13 mouse cellular contexts compared by ENCODE assay signal in the genomic region with DNA sequence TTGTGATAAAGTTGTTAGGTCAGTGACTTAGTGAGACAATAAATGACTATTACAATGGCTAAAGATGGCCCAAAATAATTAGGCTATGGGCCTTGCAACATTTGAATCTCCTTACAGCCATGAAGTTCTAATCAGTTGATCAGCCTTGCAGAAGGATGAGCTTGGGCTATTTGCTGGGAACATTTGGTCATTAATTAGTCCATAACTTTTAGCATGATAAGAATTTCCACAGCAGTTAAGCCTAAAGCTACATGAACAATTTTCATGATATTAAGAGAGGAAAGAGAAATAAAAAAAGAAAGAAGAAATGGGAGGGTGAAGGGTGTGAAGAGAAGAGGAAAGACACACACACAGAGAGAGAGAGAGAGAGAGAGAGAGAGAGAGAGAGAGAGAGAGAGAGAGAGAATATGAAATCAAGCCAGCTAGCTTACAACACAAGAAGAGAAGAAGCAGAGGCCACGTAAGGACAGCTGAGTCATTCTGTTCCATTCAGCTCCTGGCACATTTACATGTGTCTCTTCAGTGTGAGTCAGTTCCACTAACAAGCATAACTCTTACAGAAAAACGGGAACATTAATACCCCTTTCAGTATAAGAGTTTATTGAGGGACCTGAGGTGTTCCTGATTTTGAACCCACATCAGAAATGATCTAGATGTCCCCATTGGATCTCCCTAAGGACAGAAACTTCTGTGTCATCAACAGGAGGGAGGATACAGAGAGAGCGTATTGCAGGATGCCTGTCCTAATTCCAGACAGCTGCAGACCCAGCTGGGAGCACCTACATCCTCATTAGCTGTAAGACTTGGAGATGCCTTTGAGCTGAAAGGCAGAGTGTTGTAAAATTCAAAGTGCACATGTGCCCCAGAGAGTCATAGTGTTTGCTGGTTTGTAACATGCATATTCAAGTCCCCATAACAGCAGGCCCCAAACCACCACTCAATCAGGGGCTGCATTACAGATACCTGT.
DNase-seq lines count a peak whose midpoint lies in the region; ATAC-seq and TF ChIP-seq lines count a peak whose summit lies in the region.
"Had no signal": no experiment of that assay in that cellular context is flagged by ENCODE, and none has a peak within 500 bp of the region (broad histone marks: within the 10 kb centered on the region; RNA-seq: fewer than 3 reads in every experiment).

No protein-coding gene starts in this region.

- WGBS in kidney, embryonic 14.5 days = 70% methylated on average over 3 of the region's 3 CpGs
- WGBS in kidney, adult 2 months = 59% methylated on average over 3 of the region's 3 CpGs

- H3K36me3 ChIP-seq in kidney, embryonic 14.5 days (ENCODE audit: control insufficient read depth, insufficient read depth, low read length) = no peaks in the 10 kb centered on the region
- no peaks in the 10 kb centered on the region for H3K36me3 ChIP-seq in kidney, adult 2 months (ENCODE audit: control insufficient read depth, insufficient read depth, low read length)
- H3K36me3 ChIP-seq: heart, embryonic 15.5 days; limb, embryonic 13.5 days had no signal

- no peaks in the 10 kb centered on the region for H3K9me3 ChIP-seq in kidney, embryonic 14.5 days (ENCODE audit: control insufficient read depth, low read length)
- H3K9me3 ChIP-seq: heart, embryonic 15.5 days; limb, embryonic 13.5 days had no signal

- peak; percentile 49 to 80 for DNase-seq in adrenal gland, adult (ENCODE audit: inconsistent age in 2 of 2, low spot score in 1 of 2)
- no peak for DNase-seq in adrenal gland, postnatal 4 days (ENCODE audit: low spot score in 2 of 2)
- peak; percentile 71 for DNase-seq in right cerebral cortex, adult 18-20 months
- DNase-seq in right cerebral cortex, postnatal 4 days = no peak
- DNase-seq in heart, postnatal 14 days = peak; percentile 4 to 6
- DNase-seq in right cerebral cortex, postnatal 36 days (ENCODE audit: low spot score in 2 of 2) = peak; percentile 20 to 63
- DNase-seq in kidney, adult 2 months = no peak
- DNase-seq: embryo, embryonic 11 days; thymus, postnatal 4 days had no signal

- TF ChIP-seq CTCF in kidney, adult 2 months (conservative IDR thresholded peaks at IDR 0.05; ENCODE audit: insufficient read depth, insufficient read length, low read depth, low read length) = no peak

- no peaks in the 10 kb centered on the region for H3K27me3 ChIP-seq in kidney, embryonic 14.5 days (ENCODE audit: control insufficient read depth, insufficient read depth, low read length)
- no peaks in the 10 kb centered on the region for H3K27me3 ChIP-seq in kidney, adult 2 months (replicated peaks; ENCODE audit: control insufficient read depth, insufficient read depth, low read length)
- H3K27me3 ChIP-seq: heart, embryonic 15.5 days; limb, embryonic 13.5 days had no signal

- H3K4me2 ChIP-seq in kidney, embryonic 14.5 days (replicated peaks; ENCODE audit: low read depth, low read length) = no peak overlapping the region
- H3K4me2 ChIP-seq: heart, embryonic 15.5 days; limb, embryonic 13.5 days had no signal

- no peak overlapping the region for H3K27ac ChIP-seq in kidney, embryonic 14.5 days (ENCODE audit: low read depth, low read length)
- no peak overlapping the region for H3K27ac ChIP-seq in kidney, adult 2 months (ENCODE audit: insufficient read depth, low read depth, low read length)
- H3K27ac ChIP-seq: heart, embryonic 15.5 days; limb, embryonic 13.5 days had no signal

- no peak for ATAC-seq in kidney, embryonic 14.5 days (ENCODE audit: low FRiP score, low TSS enrichment)
- ATAC-seq: forebrain, embryonic 16.5 days had no signal

- no peak overlapping the region for H3K4me3 ChIP-seq in kidney, embryonic 14.5 days (ENCODE audit: low read length)
- no peak overlapping the region for H3K4me3 ChIP-seq in kidney, adult 2 months (ENCODE audit: insufficient read depth, low read depth, low read length)
- H3K4me3 ChIP-seq: heart, embryonic 15.5 days; limb, embryonic 13.5 days had no signal

- intact Hi-C loops in heart, postnatal 14 days (cut with DNase I) = no loop called here

- TF ChIP-seq POLR2A in kidney, adult 2 months (IDR thresholded peaks at IDR 0.05; ENCODE audit: low read depth, low read length) = no peak

- H3K4me1 ChIP-seq in kidney, embryonic 14.5 days (ENCODE audit: control insufficient read depth, insufficient read depth, low read length) = no peaks in the 10 kb centered on the region
- H3K4me1 ChIP-seq in kidney, adult 2 months (ENCODE audit: control insufficient read depth, insufficient read depth, low read length) = no peaks in the 10 kb centered on the region
- H3K4me1 ChIP-seq: heart, embryonic 15.5 days; limb, embryonic 13.5 days had no signal

- H3K9ac ChIP-seq in kidney, embryonic 14.5 days (ENCODE audit: low read depth, low read length) = no peak overlapping the region
- H3K9ac ChIP-seq: heart, embryonic 15.5 days; limb, embryonic 13.5 days had no signal

Comparison
In these comparisons a context has a peak if more than half of its experiments do, and no peak if none do; other contexts are left out.
1. DNase-seq: peak in adrenal gland, adult (2 of 2), right cerebral cortex, adult 18-20 months (single experiment), heart, postnatal 14 days (2 of 2) and right cerebral cortex, postnatal 36 days (2 of 2); none in adrenal gland, postnatal 4 days (0 of 2), right cerebral cortex, postnatal 4 days (single experiment) and kidney, adult 2 months (single experiment).